Mouse (Mus musculus) cerebellum, adult 18-20 months (tissue): ENCODE data around the gene Calcoco1.

Experiments
- DNase-seq, 2 experiments: peaks; one replicate each; pipeline ENCODE4 v3.0.0; 2021

The Calcoco1 gene

GRCm38 (mm10) chr15:102721980-102722475, at the start of gene Calcoco1:
Calcoco1 (minus strand) TSS chr15:102722178.
- DNase-seq = peak; percentile 92 to 95

GRCm38 (mm10) chr15:102770866-102771265, 48.9 kb upstream of the Calcoco1 start:
- DNase-seq = no peak

- no peak for DNase-seq
Measured at GRCm38 (mm10) chr15:102765207-102765606, 43.2 kb upstream of the Calcoco1 start.

GRCm38 (mm10) chr15:102761745-102762378, 39.9 kb upstream of the Calcoco1 start:
- DNase-seq = peak; percentile 55 to 56

- DNase-seq = no peak
Measured at GRCm38 (mm10) chr15:102757686-102758085, 35.7 kb upstream of the Calcoco1 start.

- DNase-seq = no peak
Measured at GRCm38 (mm10) chr15:102755053-102755452, 33.1 kb upstream of the Calcoco1 start.

GRCm38 (mm10) chr15:102754361-102754760, 32.4 kb upstream of the Calcoco1 start:
- DNase-seq = no peak

- peak; percentile 44 to 46 for DNase-seq
Measured at GRCm38 (mm10) chr15:102753170-102753569, 31.2 kb upstream of the Calcoco1 start.

GRCm38 (mm10) chr15:102752164-102752563, 30.2 kb upstream of the Calcoco1 start:
- DNase-seq = no peak

GRCm38 (mm10) chr15:102750241-102750640, 28.3 kb upstream of the Calcoco1 start:
- DNase-seq = no peak

GRCm38 (mm10) chr15:102749103-102749502, 27.1 kb upstream of the Calcoco1 start:
- DNase-seq = no peak

GRCm38 (mm10) chr15:102747853-102748252, 25.9 kb upstream of the Calcoco1 start:
- no peak for DNase-seq

GRCm38 (mm10) chr15:102747286-102747640, 25.3 kb upstream of the Calcoco1 start:
- peak in 1 of 2 experiments; percentile 59 for DNase-seq

GRCm38 (mm10) chr15:102746488-102747285, 24.7 kb upstream of the Calcoco1 start:
- DNase-seq = peak; percentile 76 to 86

- peak in 1 of 2 experiments; percentile 20 for DNase-seq
Measured at GRCm38 (mm10) chr15:102746126-102746487, 24.1 kb upstream of the Calcoco1 start.

GRCm38 (mm10) chr15:102745387-102745786, 23.4 kb upstream of the Calcoco1 start:
- DNase-seq = no peak

GRCm38 (mm10) chr15:102744831-102745230, 22.9 kb upstream of the Calcoco1 start:
- DNase-seq = no peak

GRCm38 (mm10) chr15:102744416-102744815, 22.4 kb upstream of the Calcoco1 start:
- no peak for DNase-seq

GRCm38 (mm10) chr15:102743996-102744395, 22.0 kb upstream of the Calcoco1 start:
- no peak for DNase-seq

- no peak for DNase-seq
Measured at GRCm38 (mm10) chr15:102743196-102743595, 21.2 kb upstream of the Calcoco1 start.

- DNase-seq = peak; percentile 96 to 97
Measured at GRCm38 (mm10) chr15:102742589-102742988, 20.6 kb upstream of the Calcoco1 start.

GRCm38 (mm10) chr15:102739520-102740297, 17.7 kb upstream of the Calcoco1 start:
- DNase-seq = peak; percentile 75 to 79

GRCm38 (mm10) chr15:102738434-102738833, 16.5 kb upstream of the Calcoco1 start:
- no peak for DNase-seq
